In genomic region chr14:25460801-25461675, GRCm38 (mm10) we compare ENCODE assay signal across 8 mouse cellular contexts. TPM values are rescaled to one million over a fixed set of nuclear protein-coding genes. Genes with fewer than 3 reads are reported as not detected.
A peak's percentile ranks its signal among the peaks of the same experiment; 100 is the strongest.
DNase-seq lines count a peak whose midpoint lies in the region; ATAC-seq and TF ChIP-seq lines count a peak whose summit lies in the region.

No protein-coding gene starts in this region.

- WGBS in bone marrow, adult 2 months: under 1% methylated on average over 42 of the region's 42 CpGs
- 1% methylated on average over 42 of the region's 42 CpGs for WGBS in liver, embryonic 15.5 days (ENCODE audit: insufficient replicate concordance)

- intact Hi-C loops in heart, postnatal 10 days (cut with DNase I): loop anchor here (2.0 kb wide), 2 partner anchors 20 to 64 kb away; no protein-coding TSS in a partner anchor

- no peaks in the 10 kb centered on the region for H3K9me3 ChIP-seq in liver, embryonic 15.5 days (replicated peaks)

- peak overlapping the region; percentile 62 for H3K9ac ChIP-seq in liver, embryonic 15.5 days

- peak overlapping the region; percentile 99 for H3K4me3 ChIP-seq in bone marrow, adult 2 months (replicated peaks; ENCODE audit: control insufficient read depth, low read depth, low read length)
- H3K4me3 ChIP-seq in embryonic fibroblast, embryonic 13.5 days (ENCODE audit: insufficient read depth, low read length): peak overlapping the region; percentile 87
- peak overlapping the region; percentile 68 for H3K4me3 ChIP-seq in liver, embryonic 15.5 days (replicated peaks)

- DNase-seq in CD4-positive helper T cell, adult 2 months (ENCODE audit: low read depth, low spot score): peak; percentile 36
- peak; percentile 77 to 79 for DNase-seq in heart, postnatal 10 days
- DNase-seq in kidney, postnatal 4 days: peak; percentile 73 to 82
- peak; percentile 47 for DNase-seq in naive thymus-derived CD4-positive, alpha-beta T cell, adult 2 months (ENCODE audit: low read depth)
- DNase-seq in testis, postnatal 14 days (ENCODE audit: low spot score): peak; percentile 58

- no peak for ATAC-seq in liver, embryonic 15.5 days (ENCODE audit: insufficient read depth)

- TF ChIP-seq CTCF in bone marrow, adult 2 months (IDR thresholded peaks at IDR 0.05; ENCODE audit: control insufficient read depth, insufficient read depth, low read length): no peak
- TF ChIP-seq CTCF in embryonic fibroblast, embryonic 13.5 days (IDR thresholded peaks at IDR 0.05; ENCODE audit: borderline replicate concordance, insufficient read depth, low read length): no peak

- peaks cover 3% of the 10 kb centered on the region; the same call in 1 of the 2 replicates for H3K4me1 ChIP-seq in bone marrow, adult 2 months (ENCODE audit: control insufficient read depth, insufficient read depth, low read length)
- peaks cover 28% of the 10 kb centered on the region for H3K4me1 ChIP-seq in embryonic fibroblast, embryonic 13.5 days (ENCODE audit: control insufficient read depth, insufficient read depth, low read length)
- H3K4me1 ChIP-seq in liver, embryonic 15.5 days (replicated peaks): peaks cover 88% of the 10 kb centered on the region

- H3K36me3 ChIP-seq in liver, embryonic 15.5 days (replicated peaks): no peaks in the 10 kb centered on the region

- 0 out of 2 replicates have a peak, but pooled peaks have one; percentile 7 for TF ChIP-seq POLR2A in bone marrow, adult 2 months (IDR thresholded peaks at IDR 0.05; ENCODE audit: borderline replicate concordance, control insufficient read depth, low read depth, low read length)
- peak; percentile 72 for TF ChIP-seq POLR2A in embryonic fibroblast, embryonic 13.5 days (IDR thresholded peaks at IDR 0.05; ENCODE audit: low read depth, low read length)

- H3K27ac ChIP-seq in bone marrow, adult 2 months (ENCODE audit: control insufficient read depth, insufficient read depth, low read depth, low read length, poor library complexity): peak overlapping the region; percentile 98
- peak overlapping the region; percentile 96 for H3K27ac ChIP-seq in embryonic fibroblast, embryonic 13.5 days (ENCODE audit: insufficient read depth, low read length)
- peak overlapping the region; percentile 91 for H3K27ac ChIP-seq in liver, embryonic 15.5 days (replicated peaks)

- peaks cover 62% of the 10 kb centered on the region for H3K27me3 ChIP-seq in liver, embryonic 15.5 days

- peak overlapping the region; percentile 95 for H3K4me2 ChIP-seq in liver, embryonic 15.5 days

RNA-seq across cellular contexts. Expression of gene Zmiz1, which starts 2.1 kb away (rescaled TPM):
- polyA plus RNA-seq in bone marrow, adult 2 months (2011; ENCODE audit: insufficient read depth, insufficient read length, low replicate concordance, missing spikeins): 12.6 and 27.2 TPM in 2 replicates
- 61.9 and 73.9 TPM in 2 replicates for polyA plus RNA-seq in embryonic fibroblast, embryonic 13.5 days (2011; ENCODE audit: insufficient read length, low read depth, missing spikeins)
- 10 to 100 TPM; 70.9 to 72.0 TPM for total RNA-seq in heart, postnatal 10 days (2021)
- polyA plus RNA-seq in liver, embryonic 15.5 days (2015; fragmentation: Nextera tagmentation; extraction: Ambion mirVana): 4.3 and 4.9 TPM in 2 replicates
